Mouse (Mus musculus): ENCODE results near the gene Syne2. TPM values are rescaled to one million over a fixed set of nuclear protein-coding genes. Genes with fewer than 3 reads are reported as not detected.
A peak's percentile ranks its signal among the peaks of the same experiment; 100 is the strongest.
"Not testable (repeated sequence)": the region's sequence is repeated elsewhere in the genome, so short reads cannot be mapped to it uniquely, and the experiment has no call there.

The Syne2 gene
- polyA plus RNA-seq, 1 experiment from 2014 or later: 69.4 TPM

DNA sequence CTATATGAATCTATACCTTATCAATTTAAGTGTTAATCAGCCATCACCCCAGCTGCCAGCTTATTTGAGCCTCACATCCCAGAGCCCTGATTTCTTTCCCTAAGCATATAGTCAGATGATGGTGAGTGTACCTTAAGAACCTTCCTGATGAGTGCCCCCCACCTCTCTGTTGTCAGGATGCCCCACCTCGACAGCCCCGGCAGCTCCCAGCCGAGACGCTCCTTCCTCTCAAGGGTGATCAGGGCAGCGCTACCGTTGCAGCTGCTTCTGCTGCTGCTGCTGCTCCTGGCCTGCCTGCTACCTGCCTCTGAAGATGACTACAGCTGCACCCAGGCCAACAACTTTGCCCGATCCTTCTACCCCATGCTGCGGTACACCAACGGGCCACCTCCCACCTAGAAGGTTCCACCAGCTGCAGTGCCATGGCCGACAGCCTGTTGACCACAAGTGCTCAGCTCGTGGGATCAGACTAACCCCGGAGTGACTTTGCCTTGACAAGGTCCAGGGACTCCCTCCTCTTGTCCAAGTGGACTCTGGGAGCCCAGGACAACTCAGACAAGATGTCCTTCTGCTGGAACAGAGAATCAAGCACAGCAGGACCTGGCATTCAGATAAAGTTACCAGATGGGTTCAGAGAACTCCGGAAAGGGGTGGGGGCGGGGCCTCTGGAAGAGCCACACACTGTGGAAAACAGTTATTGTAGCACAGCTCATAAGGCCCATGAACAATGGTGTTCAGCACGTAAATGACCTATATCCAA is 291.9 kb downstream of the Syne2 start:
- Histone ChIP-seq H3K36me3 (peaks cover 64% of the 10 kb centered on the region), H3K27ac (no peak overlapping the region), H3K9me3 (no peaks in the 10 kb centered on the region), H3K9ac (no peak overlapping the region), H3K4me3 (no peak overlapping the region), H3K27me3 (replicated peaks) (no peaks in the 10 kb centered on the region), H3K4me2 (replicated peaks) (no peak overlapping the region), H3K4me1 (no peaks in the 10 kb centered on the region)
- no peak for ATAC-seq (ENCODE audit: low FRiP score, low read depth)
- 93% methylated on average over 15 of the region's 15 CpGs for WGBS

DNA sequence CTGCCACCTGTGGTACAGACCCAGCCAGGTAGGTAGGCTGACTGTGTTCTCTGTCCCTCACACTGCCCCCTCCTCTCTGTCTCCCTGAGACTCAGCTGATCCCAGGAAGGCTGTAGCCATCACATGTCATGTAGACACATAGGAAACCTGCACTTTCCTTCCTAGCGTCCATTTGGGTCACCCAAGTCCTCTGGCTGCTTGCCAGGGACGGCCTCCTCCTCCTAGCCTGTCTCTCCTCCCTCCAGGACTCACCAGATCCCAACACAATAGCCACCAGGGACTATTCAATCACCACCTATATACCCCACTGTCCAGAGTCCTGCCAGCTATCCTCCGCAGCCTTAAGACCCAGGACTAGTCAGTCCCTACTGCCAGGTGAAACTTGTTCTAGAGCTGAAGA is 293.1 kb downstream of the Syne2 start:
- no peaks in the 10 kb centered on the region for H3K4me1 ChIP-seq
- no peak overlapping the region for H3K9ac ChIP-seq
- H3K4me3 ChIP-seq: no peak overlapping the region
- WGBS: 84% methylated on average over 3 of the region's 3 CpGs
- H3K27me3 ChIP-seq (replicated peaks): no peaks in the 10 kb centered on the region
- no peak overlapping the region for H3K27ac ChIP-seq
- H3K36me3 ChIP-seq: peaks cover 52% of the 10 kb centered on the region
- no peaks in the 10 kb centered on the region for H3K9me3 ChIP-seq
- H3K4me2 ChIP-seq (replicated peaks): no peak overlapping the region
- no peak for ATAC-seq (ENCODE audit: low FRiP score, low read depth)

DNA sequence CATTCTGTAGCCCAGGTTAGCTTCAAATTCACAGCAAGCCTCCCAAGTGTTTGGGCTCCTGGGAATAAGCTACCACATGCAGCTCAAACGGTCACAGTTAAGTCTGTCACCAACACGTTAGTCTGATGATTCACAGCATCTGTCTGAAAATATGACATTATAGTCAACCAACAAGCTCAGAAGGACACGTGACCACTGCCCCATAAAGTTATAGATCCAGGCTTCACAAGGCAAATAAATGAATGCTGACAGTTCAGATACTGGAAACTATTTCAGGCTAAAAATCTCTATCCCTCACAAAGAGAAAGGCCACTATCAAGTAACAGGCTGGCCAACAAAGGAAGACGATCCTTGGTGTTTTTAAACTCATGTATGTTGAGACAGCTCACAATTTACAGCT is 298.6 kb downstream of the Syne2 start:
- ATAC-seq (ENCODE audit: low FRiP score, low read depth): no peak
- WGBS: 80% methylated on average over 4 of the region's 4 CpGs
- no peak overlapping the region for H3K27ac ChIP-seq

DNA sequence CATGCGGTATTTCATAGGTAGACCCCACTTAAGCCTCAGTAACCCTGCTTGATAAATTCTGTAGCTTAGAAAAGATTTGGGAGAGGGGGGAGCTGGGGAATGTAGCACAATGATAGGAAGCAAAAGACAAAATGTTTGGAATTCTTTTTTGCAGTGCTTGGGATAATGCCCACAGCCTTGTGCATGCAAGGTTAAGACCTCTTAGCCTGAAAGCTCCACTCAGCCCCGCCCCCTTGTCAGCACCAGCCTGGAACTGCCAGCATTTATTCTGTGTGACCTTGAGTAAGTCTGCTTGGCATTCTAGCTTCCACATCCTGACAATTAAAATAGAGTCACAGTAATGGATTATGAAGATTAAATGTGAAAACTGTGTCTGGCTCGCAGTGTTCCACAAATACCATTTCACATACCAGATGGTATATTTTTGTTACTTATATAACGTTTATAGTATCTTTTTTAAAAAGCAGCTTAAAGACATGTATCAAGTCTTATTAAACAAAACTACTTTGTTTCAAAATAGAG is 299.8 kb downstream of the Syne2 start:
- WGBS: 89% methylated on average over 4 of the region's 4 CpGs
- ATAC-seq (ENCODE audit: low FRiP score, low read depth): no peak

More for the DNA sequence above, 298.6 kb downstream of the Syne2 start:
- Histone ChIP-seq H3K9ac (no peak overlapping the region), H3K4me1 (no peaks in the 10 kb centered on the region), H3K36me3 (peaks cover 6% of the 10 kb centered on the region; the same call in 1 of the 2 replicates), H3K4me3 (no peak overlapping the region), H3K9me3 (no peaks in the 10 kb centered on the region), H3K27me3 (replicated peaks) (no peaks in the 10 kb centered on the region), H3K4me2 (replicated peaks) (no peak overlapping the region)

DNA sequence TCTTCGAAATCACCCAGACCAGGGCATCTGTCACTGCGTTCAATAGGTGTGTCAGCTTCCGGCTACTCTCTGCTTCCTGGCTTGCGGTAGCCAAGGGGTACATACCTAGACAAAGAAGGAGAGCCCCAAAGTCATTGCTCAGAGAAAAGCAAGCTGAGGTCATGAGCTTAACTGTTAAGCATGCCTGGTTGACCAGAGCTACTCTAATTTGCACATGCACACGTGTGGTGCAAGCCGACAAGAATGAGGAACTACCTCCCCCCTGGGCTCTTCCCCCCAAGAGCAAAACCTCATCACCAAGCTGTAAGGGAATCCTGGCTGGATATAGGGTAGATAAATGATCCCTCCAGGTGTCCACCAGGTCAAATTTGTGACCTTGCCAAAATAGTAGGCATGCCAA is 305.3 kb downstream of the Syne2 start:
- Histone ChIP-seq H3K4me3 (no peak overlapping the region), H3K4me1 (no peaks in the 10 kb centered on the region), H3K27me3 (replicated peaks) (no peaks in the 10 kb centered on the region), H3K9ac (no peak overlapping the region), H3K4me2 (replicated peaks) (no peak overlapping the region), H3K27ac (no peak overlapping the region), H3K9me3 (no peaks in the 10 kb centered on the region), H3K36me3 (no peaks in the 10 kb centered on the region)
- WGBS: 90% methylated on average over 6 of the region's 6 CpGs
- no peak for ATAC-seq (ENCODE audit: low FRiP score, low read depth)

More for the DNA sequence above, 299.8 kb downstream of the Syne2 start:
- H3K36me3 ChIP-seq: no peaks in the 10 kb centered on the region
- H3K9me3 ChIP-seq: no peaks in the 10 kb centered on the region
- H3K4me3 ChIP-seq: no peak overlapping the region
- no peaks in the 10 kb centered on the region for H3K4me1 ChIP-seq
- no peak overlapping the region for H3K27ac ChIP-seq
- no peaks in the 10 kb centered on the region for H3K27me3 ChIP-seq (replicated peaks)
- no peak overlapping the region for H3K4me2 ChIP-seq (replicated peaks)
- no peak overlapping the region for H3K9ac ChIP-seq

DNA sequence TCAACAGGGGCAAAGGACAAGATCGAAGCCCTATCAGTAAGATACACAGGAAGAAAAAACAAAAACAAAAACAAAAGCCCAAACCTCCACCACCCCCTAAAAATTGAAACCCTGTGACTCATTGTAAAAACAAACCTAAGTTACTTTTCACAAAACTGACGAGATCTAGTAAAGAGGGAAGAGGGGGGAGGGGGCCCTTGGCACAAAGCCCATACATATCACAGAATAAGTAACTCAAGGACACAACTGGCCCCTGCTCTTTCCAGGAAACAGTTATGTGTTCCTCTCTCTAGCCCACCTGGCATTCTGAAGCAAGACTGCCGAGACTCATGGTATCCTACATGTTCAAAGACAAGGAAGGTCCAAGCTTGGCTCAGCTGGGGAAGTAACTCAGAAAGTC is 310.4 kb downstream of the Syne2 start:
- Histone ChIP-seq H3K9ac (no peak overlapping the region), H3K4me3 (no peak overlapping the region), H3K4me2 (replicated peaks) (no peak overlapping the region), H3K27ac (no peak overlapping the region), H3K36me3 (no peaks in the 10 kb centered on the region), H3K27me3 (replicated peaks) (no peaks in the 10 kb centered on the region), H3K4me1 (no peaks in the 10 kb centered on the region), H3K9me3 (no peaks in the 10 kb centered on the region)
- ATAC-seq (ENCODE audit: low FRiP score, low read depth): no peak
- 64% methylated on average over 3 of the region's 3 CpGs for WGBS

DNA sequence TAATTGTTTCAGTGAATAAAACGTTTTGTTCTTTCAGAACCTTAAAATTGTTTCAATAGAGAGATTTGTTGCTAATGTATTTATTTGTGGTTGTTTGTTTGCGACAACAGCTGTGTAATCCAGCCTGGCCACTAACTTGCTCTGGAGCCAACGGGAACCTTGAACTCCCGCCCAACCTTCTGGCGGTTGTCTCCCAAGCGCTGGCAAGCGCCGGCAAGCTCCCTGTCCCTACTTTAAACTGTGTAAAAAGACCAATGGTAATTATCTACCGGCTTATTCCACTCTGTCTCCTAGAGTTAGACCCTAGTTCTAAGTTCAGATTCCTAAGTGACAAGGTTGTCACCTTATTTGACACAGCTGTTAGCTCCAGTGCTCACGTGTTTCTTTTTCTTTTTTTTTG is 310.9 kb downstream of the Syne2 start:
- no peaks in the 10 kb centered on the region for H3K27me3 ChIP-seq (replicated peaks)
- no peak overlapping the region for H3K4me2 ChIP-seq (replicated peaks)
- 89% methylated on average over 10 of the region's 10 CpGs for WGBS
- H3K36me3 ChIP-seq: no peaks in the 10 kb centered on the region
- no peak overlapping the region for H3K9ac ChIP-seq
- no peak overlapping the region for H3K27ac ChIP-seq
- no peaks in the 10 kb centered on the region for H3K9me3 ChIP-seq
- ATAC-seq (ENCODE audit: low FRiP score, low read depth): no peak
- H3K4me1 ChIP-seq: no peaks in the 10 kb centered on the region
- H3K4me3 ChIP-seq: no peak overlapping the region

DNA sequence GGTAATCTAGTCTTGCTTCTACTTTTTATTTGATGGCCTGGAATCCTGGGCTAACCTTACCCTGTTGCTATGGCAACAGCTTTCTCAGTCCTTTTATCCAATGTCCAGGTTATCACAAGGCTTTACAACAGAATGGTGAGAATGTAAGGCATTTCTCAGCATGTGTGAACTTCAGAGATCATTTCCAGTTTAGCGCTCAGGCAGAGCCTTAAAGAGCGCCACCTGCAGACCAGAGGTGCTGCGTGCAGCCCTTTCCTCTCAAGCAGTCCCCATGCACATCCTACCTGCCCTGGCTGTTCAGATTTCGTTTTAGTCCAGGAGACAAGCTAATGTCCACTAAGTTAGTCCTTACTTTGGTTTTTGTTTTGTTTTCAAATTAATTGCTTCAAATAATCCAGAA is 312.3 kb downstream of the Syne2 start:
- Histone ChIP-seq H3K36me3 (no peaks in the 10 kb centered on the region), H3K4me3 (no peak overlapping the region), H3K27ac (no peak overlapping the region), H3K27me3 (replicated peaks) (no peaks in the 10 kb centered on the region), H3K4me1 (no peaks in the 10 kb centered on the region), H3K4me2 (replicated peaks) (no peak overlapping the region), H3K9ac (no peak overlapping the region), H3K9me3 (no peaks in the 10 kb centered on the region)
- no peak for ATAC-seq (ENCODE audit: low FRiP score, low read depth)
- 24% methylated on average over 4 of the region's 4 CpGs for WGBS

DNA sequence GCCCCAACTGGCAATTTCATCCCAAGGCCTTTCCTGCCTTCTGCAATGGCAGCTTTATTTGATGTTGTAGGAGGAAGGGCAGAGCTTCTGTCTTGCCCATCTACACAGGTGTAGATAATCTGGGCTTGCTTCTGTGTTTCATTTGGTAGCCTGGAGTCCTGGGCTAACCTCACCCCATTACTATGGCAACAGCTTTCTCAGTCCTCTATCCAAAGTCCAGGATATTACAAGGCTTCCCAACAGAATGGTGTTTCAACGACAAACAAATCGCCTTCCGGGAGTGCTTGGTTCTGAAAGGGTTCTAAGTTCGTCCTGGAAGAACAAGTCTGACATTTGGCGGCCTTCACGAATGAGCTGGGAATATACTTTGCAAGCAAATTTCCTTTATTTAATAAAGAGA is 313.0 kb downstream of the Syne2 start:
- Histone ChIP-seq H3K9me3 (no peaks in the 10 kb centered on the region), H3K9ac (no peak overlapping the region), H3K36me3 (no peaks in the 10 kb centered on the region), H3K4me3 (no peak overlapping the region), H3K27ac (no peak overlapping the region), H3K27me3 (replicated peaks) (no peaks in the 10 kb centered on the region), H3K4me2 (replicated peaks) (no peak overlapping the region), H3K4me1 (no peaks in the 10 kb centered on the region)
- WGBS: 87% methylated on average over 6 of the region's 6 CpGs
- ATAC-seq (ENCODE audit: low FRiP score, low read depth): no peak

DNA sequence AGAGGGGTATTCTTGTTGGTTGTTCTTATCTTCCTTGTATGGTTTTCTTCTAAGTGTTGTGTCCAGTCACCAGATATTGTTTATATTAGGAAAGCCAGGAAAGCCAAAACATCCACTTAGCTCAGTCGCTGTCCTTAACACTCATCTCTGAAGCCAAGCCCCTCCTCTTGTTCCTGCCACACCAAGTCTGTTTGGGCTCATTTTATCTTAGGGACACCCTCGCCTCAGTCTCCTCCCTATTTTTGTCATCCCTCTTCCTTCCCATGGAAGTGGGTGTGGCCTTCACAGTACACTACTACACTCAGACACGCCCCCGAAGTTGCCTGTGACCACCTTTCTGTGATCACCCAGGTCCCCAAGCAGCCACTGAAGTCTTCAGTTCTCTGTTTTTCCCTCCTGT is 314.7 kb downstream of the Syne2 start:
- Histone ChIP-seq H3K36me3 (no peaks in the 10 kb centered on the region), H3K9me3 (no peaks in the 10 kb centered on the region), H3K9ac (no peak overlapping the region), H3K27me3 (replicated peaks) (no peaks in the 10 kb centered on the region), H3K27ac (no peak overlapping the region), H3K4me3 (no peak overlapping the region), H3K4me1 (no peaks in the 10 kb centered on the region), H3K4me2 (replicated peaks) (no peak overlapping the region)
- no peak for ATAC-seq (ENCODE audit: low FRiP score, low read depth)
- WGBS: 86% methylated on average over 4 of the region's 4 CpGs

DNA sequence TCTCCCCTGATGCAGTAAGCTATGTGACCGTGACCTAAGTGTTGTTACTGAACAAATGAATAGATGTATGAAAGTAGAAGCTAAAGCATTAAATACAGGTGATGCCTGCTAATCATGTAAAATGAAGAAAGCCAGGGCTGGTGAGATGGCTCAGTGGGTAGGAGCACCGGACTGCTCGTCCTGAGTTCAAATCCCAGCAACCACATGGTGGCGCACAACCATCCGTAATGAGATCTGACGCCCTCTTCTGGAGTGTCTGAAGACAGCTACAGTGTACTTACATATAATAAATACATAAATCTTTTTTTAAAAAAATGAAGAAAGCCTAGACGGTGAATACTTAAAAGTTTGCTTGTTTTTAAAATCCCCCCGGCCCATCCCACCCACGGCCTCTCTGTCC is 315.1 kb downstream of the Syne2 start:
- not testable (repeated sequence) for H3K4me2 ChIP-seq (replicated peaks); H3K27ac ChIP-seq; ATAC-seq (ENCODE audit: low FRiP score, low read depth); H3K9me3 ChIP-seq; H3K36me3 ChIP-seq; H3K4me3 ChIP-seq; H3K27me3 ChIP-seq (replicated peaks); H3K4me1 ChIP-seq; H3K9ac ChIP-seq
- WGBS: 79% methylated on average over 9 of the region's 9 CpGs

DNA sequence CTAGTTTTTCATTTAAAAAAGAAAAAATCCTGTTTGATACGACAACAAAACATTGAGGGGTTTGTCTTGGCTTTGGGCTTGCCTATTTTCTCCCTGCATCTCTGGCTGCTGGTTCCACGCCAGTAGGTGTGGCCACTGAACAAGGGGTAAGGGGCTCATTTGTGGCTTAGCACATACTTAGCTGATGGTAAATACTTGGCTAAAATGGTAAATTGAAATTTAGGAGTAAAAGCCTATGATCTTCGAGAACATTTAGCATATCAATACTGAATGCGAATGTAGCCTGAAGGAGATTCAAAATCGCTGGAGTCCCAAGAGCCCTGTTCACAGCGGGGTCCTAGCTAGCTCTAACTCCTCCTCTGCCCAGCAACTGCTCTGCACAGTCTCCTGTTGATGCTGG is 318.8 kb downstream of the Syne2 start:
- Histone ChIP-seq H3K27me3 (replicated peaks) (no peaks in the 10 kb centered on the region), H3K36me3 (no peaks in the 10 kb centered on the region), H3K9ac (no peak overlapping the region), H3K27ac (no peak overlapping the region), H3K4me3 (no peak overlapping the region), H3K4me1 (no peaks in the 10 kb centered on the region), H3K9me3 (no peaks in the 10 kb centered on the region), H3K4me2 (replicated peaks) (no peak overlapping the region)
- 51% methylated on average over 6 of the region's 6 CpGs for WGBS
- ATAC-seq (ENCODE audit: low FRiP score, low read depth): no peak

DNA sequence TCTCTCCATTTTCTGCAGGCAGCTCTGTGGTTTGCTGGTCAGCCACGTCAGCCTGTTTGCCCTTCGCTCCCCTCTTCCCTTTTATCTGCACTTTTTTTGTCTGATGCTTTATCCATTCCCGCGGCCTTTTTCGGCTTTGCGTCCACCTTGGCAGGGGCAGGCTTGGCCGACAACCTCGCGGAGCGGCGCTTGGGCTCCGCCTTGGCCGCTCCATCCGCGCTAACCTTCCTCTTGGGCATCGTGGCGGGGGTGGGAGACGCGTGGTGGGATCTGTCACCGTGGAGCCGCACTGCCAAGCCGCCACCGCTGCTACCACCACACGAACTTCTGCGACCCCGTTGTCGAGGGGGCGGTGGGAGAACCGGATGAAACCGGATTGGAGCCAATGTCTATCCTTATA is 334.5 kb downstream of the Syne2 start:
- not testable (repeated sequence) for ATAC-seq (ENCODE audit: low FRiP score, low read depth)

More for the DNA sequence above, 334.5 kb downstream of the Syne2 start:
- H3K9me3 ChIP-seq; H3K36me3 ChIP-seq; H3K27ac ChIP-seq; H3K4me1 ChIP-seq; H3K27me3 ChIP-seq (replicated peaks): not testable (repeated sequence)
- peak overlapping the region; percentile 61 for H3K4me2 ChIP-seq (replicated peaks)
- 16% methylated on average over 30 of the region's 30 CpGs for WGBS
- peak overlapping the region; percentile 51 for H3K9ac ChIP-seq
- H3K4me3 ChIP-seq: peak overlapping the region; percentile 27
